Mouse (Mus musculus) embryonic facial prominence, embryonic 12.5 days (tissue): Measurements from ENCODE around the gene Bpnt1. TPM values are rescaled to one million over a fixed set of nuclear protein-coding genes. Genes with fewer than 3 reads are reported as not detected.

Experiments used
- microRNA counts: library from miRNA; unstranded; fragments of <30 nt; microRNA quantifications from one replicate; lab custom pipeline; 2017
- microRNA-seq: library from miRNA; unstranded; fragments of <30 nt; microRNA quantifications from one replicate; pipeline ENCODE4, GENCODE M21; 2017
- polyA plus RNA-seq: library from polyadenylated mRNA; unstranded; fragments of >200 nt; fragmentation: Nextera tagmentation; extraction: Ambion mirVana; gene quantifications from 2 replicates; pipeline ENCODE4 v1.2.1, GENCODE M21; 2016

Bpnt1 gene
- polyA plus RNA-seq, 1 experiment from 2014 or later = 26.5 TPM

MicroRNAs encoded within 50 kb of the gene (microRNA counts, 519-probe panel; counts per million panel counts)
- microRNA mmu-miR-194 (lab: Ali Mortazavi, UCI) = 460 counts per million, percentile 65 among the panel's probes with 10 or more counts

Small RNA genes lying within 50 kb of the gene (microRNA-seq; reads per million reads assigned to microRNA genes)
- 1.5 reads per million for gene Mir194-1
- 0.91 reads per million for gene Mir215

Other genes starting within 250 kb of the Bpnt1 start
- gene Rab3gap2, start 128.0 kb upstream of the Bpnt1 start, polyA plus RNA-seq = 22.7 and 24.3 TPM in 2 replicates
- gene Iars2, start 2.8 kb upstream of the Bpnt1 start, polyA plus RNA-seq = 29.1 and 29.8 TPM in 2 replicates
- 141 and 163 TPM in 2 replicates for gene Eprs, start 30.9 kb downstream of the Bpnt1 start, polyA plus RNA-seq
- 0.93 and 1.00 TPM in 2 replicates for gene Slc30a10, start 122.7 kb downstream of the Bpnt1 start, polyA plus RNA-seq